Mouse (Mus musculus): ENCODE results near the gene Itga2. TPM values are rescaled to one million over a fixed set of nuclear protein-coding genes. Genes with fewer than 3 reads are reported as not detected.

The Itga2 gene
- polyA plus RNA-seq (2021; fragmentation: Nextera tagmentation) = 0.03 and 0.24 TPM in 2 replicates
- long read RNA-seq, experiment 1 = 0 reads
- long read RNA-seq, experiment 2 = 0 reads

DNA sequence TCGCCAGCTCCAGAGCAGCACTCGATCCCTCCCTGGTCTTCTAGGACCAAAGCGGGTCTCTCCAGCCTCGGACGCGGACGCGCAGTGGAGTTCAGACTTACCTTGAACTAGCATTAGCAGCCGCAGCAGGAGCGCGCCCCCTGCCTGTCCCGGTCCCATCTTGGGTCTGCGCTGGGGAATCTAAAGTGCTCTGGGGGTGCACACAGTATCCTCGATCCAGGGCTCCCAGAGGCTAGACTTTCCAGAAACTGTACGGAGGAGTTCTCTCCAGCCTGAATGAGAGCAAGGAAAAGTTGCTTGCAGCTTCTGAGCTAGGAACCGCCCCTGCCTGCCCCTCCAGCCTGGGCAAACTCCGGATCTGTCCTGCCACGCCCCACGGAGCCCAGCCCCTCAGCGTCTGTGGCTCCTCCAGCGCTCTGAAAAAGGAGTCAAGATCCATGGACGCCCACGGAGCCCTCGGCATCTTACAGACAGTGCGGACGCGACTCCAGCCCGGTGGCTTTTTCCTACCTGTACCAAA lies at the start of gene Itga2:
TSS of gene Itga2 (minus strand) at position 326 of the 520 bp plus-strand sequence.

DNA sequence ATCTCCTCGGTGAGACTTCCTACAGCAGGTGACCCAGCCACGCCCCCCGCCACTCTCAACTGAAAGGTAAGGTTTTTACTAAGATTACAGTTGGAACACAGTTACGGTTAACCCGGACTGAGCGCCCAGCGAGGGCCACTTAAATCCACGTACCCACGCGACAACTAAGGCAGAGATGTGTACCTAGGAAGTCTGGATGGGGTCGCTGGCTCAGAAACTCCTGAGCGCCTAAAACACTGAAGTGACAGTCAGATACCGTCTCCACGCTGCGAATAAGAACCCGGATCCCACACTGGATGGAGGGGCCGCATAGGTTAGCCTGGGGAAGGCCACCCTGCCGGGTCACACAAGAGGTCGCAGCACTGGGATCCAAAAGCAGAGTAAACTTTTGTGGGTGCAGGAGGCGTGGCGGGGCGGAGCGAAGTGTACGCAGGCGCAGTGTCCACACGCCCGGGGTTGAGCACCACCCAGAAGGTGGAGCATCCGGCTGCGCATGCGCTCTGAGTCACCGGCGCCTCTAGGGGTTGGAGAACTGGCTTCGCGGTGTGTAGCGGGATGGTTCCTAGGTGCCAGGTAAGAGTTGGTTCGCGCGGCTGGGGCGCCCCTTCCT lies 114.0 kb downstream of the Itga2 start, which contains the start of gene Mocs2:
TSS of gene Mocs2 (plus strand) at position 486 of the 610 bp plus-strand sequence.

Other genes starting within 250 kb of the Itga2 start
- gene Mocs2, start 113.9 kb downstream of the Itga2 start, polyA plus RNA-seq (2021; fragmentation: Nextera tagmentation) = 96.6 and 110 TPM in 2 replicates
- gene Pelo, start 158.1 kb upstream of the Itga2 start, polyA plus RNA-seq (2021; fragmentation: Nextera tagmentation) = 1.6 and 1.8 TPM in 2 replicates
- 1.8 and 4.4 TPM in 2 replicates for gene Gm49395, start 169.8 kb upstream of the Itga2 start, polyA plus RNA-seq (2021; fragmentation: Nextera tagmentation)
- 0.92 and 1.0 TPM in 2 replicates for gene Itga1, start 169.9 kb upstream of the Itga2 start, polyA plus RNA-seq (2021; fragmentation: Nextera tagmentation)

Measured in layer of hippocampus, adult 6 months (tissue).